Mouse (Mus musculus) CH12.LX (cell line): Measurements from ENCODE around the gene B3glct. TPM values are rescaled to one million over a fixed set of nuclear protein-coding genes. Genes with fewer than 3 reads are reported as not detected.

Source experiments
- DNase-seq: peaks from one replicate; pipeline ENCODE4 v3.0.0-alpha.2; 2013; ENCODE audit errors: extremely low read depth
- H3K27ac ChIP-seq: 2 replicates; pipeline ENCODE4 v1.5.1; 2012; ENCODE audit warnings: low read depth, mild to moderate bottlenecking, control low read depth, moderate library complexity; ENCODE audit not compliant: insufficient read depth
- H3K27me3 ChIP-seq: replicated peaks from 2 replicates; pipeline ENCODE3; 2012; ENCODE audit warnings: inconsistent platforms
- H3K36me3 ChIP-seq, 2 experiments: replicated peaks in 1 of 2; 2 replicates each; pipeline versions ENCODE3 to v1.6.1; 2012; ENCODE audit warnings: inconsistent platforms in 1 of 2, low read length in 1 of 2, mild to moderate bottlenecking in 1 of 2, mixed read lengths in 1 of 2, moderate library complexity in 1 of 2; ENCODE audit not compliant: control insufficient read depth in 1 of 2, insufficient read depth in 1 of 2
- H3K4me1 ChIP-seq, 2 experiments: 2 replicates each; pipeline ENCODE4 v1.6.1; 2012; ENCODE audit warnings: inconsistent platforms in 1 of 2, moderate library complexity in 1 of 2; ENCODE audit not compliant: insufficient read depth in 2 of 2, control insufficient read depth in 1 of 2
- H3K4me2 ChIP-seq: 2 replicates; pipeline ENCODE4 v1.6.1; 2012; ENCODE audit warnings: low read depth, mild to moderate bottlenecking, control low read depth; ENCODE audit not compliant: poor library complexity, insufficient read depth, severe bottlenecking
- H3K4me3 ChIP-seq, 3 experiments: fragments of 150-350 bp in 1 of 3; sonication (generic) in 1 of 3; replicated peaks in 1 of 3; 2 replicates each; pipeline versions ENCODE3 to v1.5.1; 2011 to 2012; ENCODE audit warnings: low read depth in 2 of 3, low read length in 2 of 3, mild to moderate bottlenecking in 2 of 3, moderate library complexity in 2 of 3, control low read depth in 1 of 3, improper control_type of control experiment in 1 of 3, inconsistent platforms in 1 of 3, mixed read lengths in 1 of 3; ENCODE audit not compliant: poor library complexity in 1 of 3
- H3K79me2 ChIP-seq: replicated peaks from 2 replicates; pipeline ENCODE4 v1.6.1; 2012; ENCODE audit warnings: mild to moderate bottlenecking, moderate library complexity; ENCODE audit not compliant: control insufficient read depth, poor library complexity, insufficient read depth, severe bottlenecking; ENCODE audit errors: extremely low read depth
- H3K9ac ChIP-seq: 2 replicates; pipeline ENCODE4 v1.6.1; 2012; ENCODE audit warnings: low read depth, mild to moderate bottlenecking, control low read depth, moderate library complexity; ENCODE audit not compliant: insufficient read depth
- H3K9me3 ChIP-seq: replicated peaks from 2 replicates; pipeline ENCODE3; 2012; ENCODE audit warnings: low read length, inconsistent platforms, mixed read lengths
- BHLHE40 ChIP-seq: IDR thresholded peaks from 2 replicates; pipeline ENCODE4 v1.6.1; 2011; ENCODE audit warnings: mild to moderate bottlenecking, low read depth, low read length, improper control_type of control experiment
- GABPA ChIP-seq: IDR thresholded peaks from 2 replicates; pipeline ENCODE4 v1.6.1; 2012; ENCODE audit warnings: low read depth, low read length, improper control_type of control experiment, inconsistent platforms; ENCODE audit not compliant: insufficient replicate concordance
- MEF2A ChIP-seq: IDR thresholded peaks from 2 replicates; pipeline ENCODE4 v1.6.1; 2014; ENCODE audit warnings: low read depth, mild to moderate bottlenecking, inconsistent platforms, low read length, improper control_type of control experiment, borderline replicate concordance
- MXI1 ChIP-seq: IDR thresholded peaks from 2 replicates; pipeline ENCODE4 v1.6.1; 2011; ENCODE audit warnings: mild to moderate bottlenecking, low read depth, low read length, improper control_type of control experiment
- POLR2A ChIP-seq: IDR thresholded peaks from 2 replicates; pipeline ENCODE4 v1.6.1; 2011; ENCODE audit warnings: low read depth, mild to moderate bottlenecking, improper control_type of control experiment, low read length
- POLR2AphosphoS2 ChIP-seq: IDR thresholded peaks from 2 replicates; pipeline ENCODE4 v1.6.1; 2011; ENCODE audit warnings: low read depth, low read length, improper control_type of control experiment
- SIN3A ChIP-seq: IDR thresholded peaks from 2 replicates; pipeline ENCODE4 v1.6.1; 2012; ENCODE audit warnings: low read length, improper control_type of control experiment, inconsistent platforms
- UBTF ChIP-seq: IDR thresholded peaks from 2 replicates; pipeline ENCODE4 v1.6.1; 2012; ENCODE audit warnings: low read depth, mild to moderate bottlenecking, inconsistent platforms, low read length, improper control_type of control experiment, moderate library complexity
- USF2 ChIP-seq: conservative IDR thresholded peaks from 2 replicates; pipeline ENCODE4 v1.6.1; 2011; ENCODE audit warnings: low read depth, low read length, improper control_type of control experiment
- ZC3H11A ChIP-seq: IDR thresholded peaks from 2 replicates; pipeline ENCODE4 v1.6.1; 2012; ENCODE audit warnings: low read depth, mild to moderate bottlenecking, inconsistent platforms, low read length, improper control_type of control experiment
- ZMIZ1 ChIP-seq: IDR thresholded peaks from 2 replicates; pipeline ENCODE4 v1.6.1; 2012; ENCODE audit warnings: low read depth, mild to moderate bottlenecking, inconsistent platforms, low read length, improper control_type of control experiment
- dilution Hi-C: fragments of 300-500 bp; cut with MboI; formaldehyde crosslinking; loops from 2 replicates; pipeline ENCODE4 v1.14.3; 2020; ENCODE audit warnings: low sequenced_read_pairs; ENCODE audit not compliant: extremely low pct_unique_long_range_greater_than_20kb, extremely low pct_ligation_motif_present
- in situ Hi-C: fragments of 300-500 bp; cut with MboI; formaldehyde crosslinking; loops from 3 replicates; pipeline ENCODE4 v1.14.3; 2019; ENCODE audit warnings: low sequenced_read_pairs, low pct_ligation_motif_present, low pct_unique_long_range_greater_than_20kb, mixed read lengths
- polyA plus RNA-seq: library from polyadenylated mRNA; unstranded; fragments of >175 nt; gene quantifications from 2 replicates; pipeline ENCODE4 v1.2.1, GENCODE M21; 2012; ENCODE audit warnings: low read depth; ENCODE audit not compliant: insufficient read length
- total RNA-seq, 2 experiments: library from RNA; depleted of rRNA; stranded (reverse); fragments of 300-350 nt in 1 of 2; fragments of >200 nt in 1 of 2; gene quantifications; 2 replicates each; pipeline ENCODE4 v1.2.3; 2012 to 2014

B3glct gene
- total and polyA plus RNA-seq, 3 experiments: 0.38 to 2.1 (median 1.3) TPM

DNA sequence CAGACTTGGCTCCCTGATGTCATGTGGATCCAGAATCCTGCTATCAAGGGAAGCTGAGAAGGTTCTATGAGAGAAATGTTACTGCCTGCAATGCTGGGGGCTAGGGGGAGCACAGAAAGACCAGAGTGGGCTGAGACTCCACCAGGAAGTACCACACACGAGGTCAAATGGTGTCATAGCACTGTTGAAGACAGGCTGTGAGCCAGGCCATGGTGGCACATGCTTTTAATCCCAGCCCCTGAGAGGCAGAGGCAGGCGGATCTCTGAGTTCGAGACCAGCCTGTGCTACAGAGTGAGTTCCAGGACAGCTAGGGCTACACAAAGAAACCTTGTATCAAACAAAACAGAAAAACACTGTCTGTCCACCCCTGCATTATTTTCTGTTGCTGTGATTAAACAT is 75.0 kb downstream of the B3glct start:
- no peak overlapping the region for H3K4me2 ChIP-seq
- peaks cover 51% of the 10 kb centered on the region for H3K9me3 ChIP-seq
- TF ChIP-seq SIN3A (no peak), GABPA (no peak), BHLHE40 (no peak), MXI1 (no peak), USF2 (no peak)
- DNase-seq: no peak
- H3K79me2 ChIP-seq: no peaks in the 10 kb centered on the region
- no peaks in the 10 kb centered on the region for H3K27me3 ChIP-seq
- in situ Hi-C loops (no loop called here), dilution Hi-C loops (no loop called here)
- no peaks in the 10 kb centered on the region for H3K4me1 ChIP-seq
- no peak overlapping the region for H3K4me3 ChIP-seq
- H3K9ac ChIP-seq: no peak overlapping the region
- H3K36me3 ChIP-seq: no peaks in the 10 kb centered on the region
- H3K27ac ChIP-seq: no peak overlapping the region

- in situ Hi-C loops: no loop called here
- Histone ChIP-seq H3K4me1 (no peaks in the 10 kb centered on the region), H3K27ac (no peak overlapping the region), H3K36me3 (no peaks in the 10 kb centered on the region), H3K79me2 (no peaks in the 10 kb centered on the region), H3K27me3 (no peaks in the 10 kb centered on the region), H3K9ac (no peak overlapping the region), H3K9me3 (peaks cover 40% of the 10 kb centered on the region), H3K4me2 (no peak overlapping the region), H3K4me3 (no peak overlapping the region)
- DNase-seq: no peak
- dilution Hi-C loops: no loop called here
- TF ChIP-seq MEF2A: no peak
- no peak for TF ChIP-seq UBTF
- no peak for TF ChIP-seq POLR2AphosphoS2
- TF ChIP-seq GABPA: no peak
- TF ChIP-seq, all 38 proteins: peak for 0
These were observed 89.1 kb downstream of the B3glct start for GRCm38 (mm10) chr5:149767116-149767515.

DNA sequence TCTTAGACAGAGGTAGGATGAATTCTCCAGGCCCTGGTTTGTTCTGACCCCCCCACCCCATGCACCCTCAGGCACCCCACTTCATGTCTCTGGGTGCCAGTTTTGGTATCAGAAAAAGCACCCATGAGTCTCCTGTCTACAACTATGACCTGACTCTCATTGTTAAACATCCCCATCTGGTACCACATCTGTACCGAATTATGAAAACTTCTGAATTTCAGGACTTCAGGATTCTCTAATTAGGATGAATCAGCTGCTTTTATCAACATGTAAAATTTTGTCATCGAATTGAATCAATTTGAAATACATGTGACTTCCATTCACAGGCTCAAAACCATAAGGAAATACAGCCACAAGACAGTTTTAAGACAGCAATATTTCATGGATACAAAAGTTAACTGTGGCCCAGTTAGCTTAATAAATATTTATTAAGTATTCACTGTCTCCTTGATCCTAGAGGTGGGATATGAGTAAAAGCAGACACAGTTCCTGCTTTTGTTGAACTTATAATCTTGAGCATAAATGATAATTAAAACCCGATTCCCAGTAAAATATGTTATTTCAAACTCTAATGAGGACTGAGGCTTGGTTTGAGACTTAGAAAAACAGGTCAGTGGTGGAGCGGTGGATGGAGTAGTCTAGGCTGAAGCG is 89.7 kb downstream of the B3glct start:
- H3K27me3 ChIP-seq: no peaks in the 10 kb centered on the region
- in situ Hi-C loops (no loop called here), dilution Hi-C loops (no loop called here)
- H3K9ac ChIP-seq: no peak overlapping the region
- peaks cover 44% of the 10 kb centered on the region for H3K9me3 ChIP-seq
- H3K79me2 ChIP-seq: no peaks in the 10 kb centered on the region
- DNase-seq: no peak
- H3K27ac ChIP-seq: no peak overlapping the region
- no peak overlapping the region for H3K4me3 ChIP-seq
- no peaks in the 10 kb centered on the region for H3K36me3 ChIP-seq
- no peaks in the 10 kb centered on the region for H3K4me1 ChIP-seq
- no peak overlapping the region for H3K4me2 ChIP-seq
- TF ChIP-seq ZMIZ1 (no peak), ZC3H11A (no peak), POLR2A (no peak)
